Mouse (Mus musculus) B cell, adult 2 months (primary cell): ENCODE measurements around the gene E4f1.

Experiments used
- DNase-seq, 2 experiments: peaks; one replicate each; pipeline ENCODE4 v3.0.0; 2022

E4f1 gene

DNA sequence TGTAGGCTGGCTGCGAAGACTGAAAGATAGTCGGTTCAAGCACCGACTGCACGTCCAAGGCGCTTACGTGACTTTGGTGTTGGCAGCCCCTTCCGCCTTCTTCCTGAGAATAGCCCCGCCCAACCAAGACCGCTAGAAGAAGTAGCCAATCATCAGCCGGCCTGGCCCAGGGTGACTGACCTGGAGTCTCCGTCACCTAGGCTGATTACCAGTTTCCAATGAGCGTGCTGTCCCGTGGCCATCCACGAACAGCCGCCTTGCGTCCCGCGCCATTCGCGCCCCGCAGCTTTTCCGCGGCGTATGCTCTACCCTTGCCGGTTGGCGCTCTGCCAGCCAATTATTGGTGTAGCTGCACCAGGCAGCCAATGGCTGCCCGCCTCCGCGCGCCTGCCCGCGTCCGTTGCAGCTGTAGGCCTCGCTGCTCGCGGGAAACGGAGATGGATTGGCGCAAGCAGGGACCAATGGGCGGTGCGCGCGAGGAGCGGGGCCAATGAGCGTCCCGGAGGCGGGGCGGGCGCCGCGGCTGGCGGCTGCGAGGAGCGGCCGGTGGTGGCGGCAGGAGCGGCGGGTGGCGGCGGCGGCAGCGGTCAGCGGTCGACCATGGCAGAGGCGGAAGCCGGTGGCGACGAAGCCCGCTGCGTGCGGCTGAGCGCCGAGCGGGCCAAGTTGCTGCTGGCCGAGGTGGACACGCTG, at the start of gene E4f1, which contains the start of gene Pgp:
Gene E4f1 (minus strand): TSS at position 404 of the 693 bp plus-strand sequence.
Gene Pgp (plus strand): TSS at position 483 of the 693 bp plus-strand sequence.
- peak; percentile 95 to 96 for DNase-seq

DNA sequence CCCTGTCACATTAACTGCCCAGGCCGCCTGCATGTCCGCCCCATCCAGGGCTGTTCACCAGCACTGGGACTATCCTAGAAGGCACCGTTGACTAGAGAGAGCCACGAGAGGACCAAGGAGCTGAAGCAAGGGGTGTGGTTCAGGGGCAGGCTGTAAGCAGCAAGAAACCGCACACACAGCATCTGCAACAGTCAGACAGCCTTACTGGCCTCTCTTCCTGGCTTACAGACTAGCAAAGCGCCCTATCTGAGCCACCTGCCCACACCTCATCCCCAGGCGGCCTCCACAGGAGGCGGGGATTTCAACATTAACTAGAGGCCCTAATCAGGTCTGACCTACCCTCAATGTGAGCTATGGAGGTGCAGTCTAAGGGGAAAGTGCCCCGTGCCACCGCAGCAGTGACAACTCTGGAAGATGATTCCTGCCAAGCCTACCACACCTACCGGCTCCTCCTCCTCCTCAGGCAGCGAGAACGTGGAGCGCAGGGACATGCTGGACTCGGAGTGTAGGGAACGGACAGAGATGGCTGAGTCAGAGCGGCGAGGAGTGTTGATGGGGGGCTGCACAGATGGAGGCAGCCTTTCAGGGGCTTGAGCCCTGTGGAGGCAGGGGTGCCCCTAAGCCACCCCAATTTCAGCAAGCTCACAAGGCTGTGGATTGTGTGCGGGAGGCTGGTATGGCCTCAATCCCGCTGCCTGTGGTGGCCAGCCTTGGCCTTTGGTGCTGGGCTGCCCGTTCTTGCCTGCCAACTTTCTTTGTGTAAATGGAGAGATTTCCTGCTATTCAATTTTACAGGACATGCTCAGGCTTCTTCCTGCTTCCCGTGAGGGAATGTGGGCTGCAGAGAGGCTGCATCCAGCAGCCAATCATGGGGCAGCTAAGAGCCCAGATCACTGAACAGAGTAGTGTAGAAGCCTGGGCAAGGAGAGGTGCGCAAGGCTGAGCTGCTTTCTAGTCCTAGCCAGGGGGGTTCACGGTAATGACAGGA, 44.5 kb upstream of the E4f1 start:
- no peak for DNase-seq

DNA sequence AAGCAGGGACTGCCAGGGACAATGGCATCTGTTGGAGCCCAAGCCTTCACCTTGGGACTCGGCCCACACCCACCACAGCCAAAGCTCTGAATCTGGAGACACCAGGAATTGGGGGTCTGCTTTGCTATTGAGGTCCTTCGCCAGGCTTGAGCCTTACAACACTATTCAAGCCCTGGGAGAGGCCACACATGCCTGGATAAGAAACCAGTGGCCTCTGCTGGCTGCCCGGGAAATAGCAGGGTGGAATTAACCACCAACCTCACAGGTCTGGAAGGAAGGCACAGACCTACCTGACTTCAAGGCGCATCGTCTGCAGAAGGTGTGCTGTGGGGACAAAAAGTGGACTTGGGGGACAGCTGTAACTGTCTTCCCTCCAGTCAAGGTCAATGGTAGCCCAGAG, 43.5 kb upstream of the E4f1 start:
- DNase-seq: no peak

DNA sequence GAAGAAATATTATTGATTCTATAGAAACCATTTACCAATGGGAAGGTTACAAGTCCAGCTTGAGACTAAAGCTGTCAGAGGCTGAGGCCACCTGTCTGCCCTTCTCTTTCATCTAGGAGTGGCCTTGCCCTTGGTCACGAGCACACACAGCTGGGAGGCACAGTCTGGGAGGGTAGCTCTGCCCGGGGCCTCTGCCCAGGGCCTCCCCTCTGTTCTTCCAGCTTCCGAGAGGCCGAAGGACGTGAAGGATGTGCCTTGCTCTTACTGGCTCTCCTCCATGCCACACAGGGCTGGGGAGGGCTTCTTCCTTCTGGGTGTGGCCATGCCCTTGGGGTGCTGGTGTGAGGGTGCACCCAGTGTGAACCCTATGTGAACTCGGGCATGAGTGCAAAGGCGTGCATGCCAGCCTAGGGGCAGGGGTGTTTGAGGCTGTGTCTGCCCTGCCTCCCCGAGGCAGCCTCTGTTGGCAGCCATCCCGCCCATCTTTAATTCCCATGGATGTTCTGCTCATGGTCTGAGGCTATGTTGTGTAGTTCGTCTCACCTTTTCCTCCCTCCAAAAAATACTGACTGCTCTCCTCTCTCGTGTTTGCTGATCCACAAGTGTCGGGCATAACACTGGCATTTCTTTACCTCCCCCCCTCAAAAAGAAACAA, 37.8 kb upstream of the E4f1 start:
- DNase-seq: no peak

DNA sequence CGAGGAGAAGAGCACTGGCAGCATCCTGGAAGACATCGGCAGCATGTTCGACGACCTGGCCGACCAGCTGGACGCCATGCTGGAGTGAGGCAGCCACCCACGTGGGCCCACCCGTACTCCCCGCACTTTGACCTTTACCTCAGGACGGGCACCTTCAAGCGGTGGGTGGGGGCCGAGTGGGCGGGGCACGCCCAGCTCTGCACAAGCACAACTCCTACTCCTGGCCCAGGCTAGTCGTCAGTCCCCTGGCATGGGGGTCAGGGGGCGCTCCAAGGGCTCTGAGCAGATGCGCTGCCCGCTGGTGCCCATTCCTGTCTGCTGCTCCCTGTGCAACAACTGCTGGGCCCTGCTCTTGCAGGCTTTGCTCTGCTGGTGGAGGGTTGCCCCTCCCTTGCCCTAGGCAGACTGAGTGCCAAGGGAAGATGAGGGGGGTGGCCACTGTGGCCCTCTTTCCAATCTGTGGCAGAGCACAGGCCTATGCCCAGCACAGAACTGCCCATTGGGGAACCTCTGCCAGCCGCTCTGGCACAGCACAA, 37.1 kb upstream of the E4f1 start:
- no peak for DNase-seq

DNA sequence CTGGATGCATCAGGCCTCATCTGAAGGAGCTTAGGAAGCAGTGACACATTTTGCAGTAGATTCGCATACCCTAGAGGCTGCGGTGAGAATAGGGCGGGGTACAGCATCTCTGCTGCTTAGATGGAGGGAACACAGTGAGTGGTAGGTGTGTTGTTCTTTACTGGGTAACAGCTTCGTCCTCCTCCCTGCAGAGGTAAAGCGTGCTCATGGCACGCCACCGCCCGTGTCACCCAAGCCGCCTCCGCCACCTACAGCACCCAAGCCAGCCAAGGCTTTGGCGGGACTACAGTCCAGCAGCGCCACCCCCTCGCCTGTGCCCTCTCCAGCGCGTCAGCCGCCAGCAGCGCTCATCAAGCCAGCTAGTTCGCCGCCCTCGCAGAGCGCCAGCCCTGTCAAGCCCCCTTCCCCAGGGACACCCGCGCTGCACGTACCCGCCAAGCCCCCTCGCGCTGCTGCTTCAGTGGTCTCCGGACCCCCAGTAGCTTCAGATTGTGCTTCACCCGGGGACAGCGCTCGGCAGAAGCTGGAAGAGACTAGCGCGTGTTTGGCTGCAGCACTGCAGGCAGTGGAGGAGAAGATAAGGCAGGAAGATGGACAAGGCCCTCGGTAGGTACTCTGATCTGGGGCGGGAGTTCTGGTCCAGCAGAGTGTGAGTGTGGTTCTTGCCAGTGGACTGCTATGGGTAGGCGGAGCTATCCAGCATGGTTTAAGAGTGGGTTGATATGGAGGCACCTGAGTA, 36.4 kb upstream of the E4f1 start:
- no peak for DNase-seq

DNA sequence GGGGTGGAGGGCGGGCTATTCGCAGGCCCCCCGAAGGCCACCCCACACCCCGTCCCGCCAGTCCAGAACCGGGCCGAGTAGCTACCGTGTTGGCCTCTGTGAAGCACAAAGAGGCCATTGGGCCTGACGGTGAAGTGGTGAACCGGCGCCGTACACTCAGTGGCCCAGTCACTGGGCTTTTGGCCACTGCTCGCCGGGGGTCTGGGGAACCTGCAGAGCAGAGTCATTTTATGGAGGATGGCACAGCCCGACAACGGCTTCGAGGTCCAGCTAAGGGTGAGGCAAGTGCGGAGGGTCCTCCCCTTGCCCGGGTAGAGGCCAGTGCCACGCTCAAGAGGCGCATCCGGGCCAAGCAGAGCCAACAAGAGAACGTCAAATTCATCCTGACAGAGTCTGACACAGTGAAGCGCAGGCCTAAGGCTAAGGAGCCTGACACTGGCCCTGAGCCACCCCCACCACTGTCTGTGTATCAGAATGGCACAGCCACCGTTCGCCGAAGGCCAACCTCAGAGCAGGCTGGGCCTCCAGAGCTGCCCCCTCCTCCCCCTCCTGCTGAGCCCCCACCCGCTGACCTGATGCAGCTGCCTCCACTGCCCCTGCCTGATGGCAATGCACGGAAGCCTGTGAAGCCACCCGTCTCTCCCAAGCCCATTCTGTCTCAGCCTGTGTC, 35.3 kb upstream of the E4f1 start:
- DNase-seq: no peak

DNA sequence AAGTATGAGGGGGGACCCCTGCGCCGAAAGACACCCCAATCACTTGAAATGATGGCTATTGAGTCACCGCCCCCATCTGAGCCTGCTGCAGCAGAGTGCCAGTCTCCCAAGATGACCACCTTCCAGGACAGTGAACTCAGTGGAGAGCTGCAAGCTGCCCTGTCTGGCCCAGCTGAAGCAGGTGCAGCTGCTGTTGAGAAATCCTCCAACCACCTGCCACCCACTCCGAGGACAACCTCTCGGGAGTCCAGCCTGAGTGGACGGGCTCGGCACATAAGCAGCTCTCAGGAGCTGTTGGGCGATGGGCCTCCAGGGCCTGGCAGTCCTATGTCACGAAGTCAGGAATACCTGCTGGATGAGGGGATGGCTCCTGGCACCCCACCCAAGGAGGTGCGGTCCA, 34.0 kb upstream of the E4f1 start:
- DNase-seq: no peak

DNA sequence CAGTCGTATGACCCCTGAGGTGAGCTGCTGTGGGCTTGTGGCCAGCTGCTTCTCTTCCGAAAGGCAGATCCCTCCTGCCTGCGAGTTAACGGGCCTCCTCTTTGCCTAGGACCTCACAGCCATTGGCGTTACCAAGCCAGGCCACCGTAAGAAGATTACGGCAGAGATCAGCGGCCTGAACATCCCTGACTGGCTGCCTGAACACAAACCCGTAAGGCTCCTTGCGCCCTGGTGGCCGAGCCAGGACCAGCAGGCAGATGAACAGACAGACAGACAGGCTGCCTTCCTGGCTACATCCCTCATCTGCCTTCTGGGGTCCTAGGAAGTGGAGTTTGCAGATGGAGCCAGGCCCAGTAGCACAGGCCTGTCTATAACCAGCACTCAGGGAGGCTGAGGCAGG, 32.1 kb upstream of the E4f1 start:
- DNase-seq: no peak

DNA sequence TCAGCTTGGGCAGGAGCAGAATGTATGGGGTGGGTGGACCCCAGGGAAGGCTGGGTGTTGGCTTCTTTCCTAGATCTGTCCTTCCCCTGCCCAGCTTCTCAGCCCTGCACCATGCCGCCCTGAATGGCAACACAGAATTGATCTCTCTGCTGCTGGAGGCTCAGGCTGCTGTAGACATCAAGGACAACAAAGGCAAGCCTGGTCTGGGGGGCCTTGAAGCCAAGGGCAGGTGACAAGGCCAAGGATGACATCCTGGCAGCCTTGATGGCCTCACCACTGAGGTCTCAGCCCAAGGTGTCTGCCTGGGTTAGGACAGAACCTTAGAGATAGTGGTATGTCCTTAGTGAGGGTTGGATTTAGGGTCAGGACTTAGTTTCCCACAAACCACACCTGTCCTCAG, 25.9 kb upstream of the E4f1 start:
- DNase-seq: no peak

DNA sequence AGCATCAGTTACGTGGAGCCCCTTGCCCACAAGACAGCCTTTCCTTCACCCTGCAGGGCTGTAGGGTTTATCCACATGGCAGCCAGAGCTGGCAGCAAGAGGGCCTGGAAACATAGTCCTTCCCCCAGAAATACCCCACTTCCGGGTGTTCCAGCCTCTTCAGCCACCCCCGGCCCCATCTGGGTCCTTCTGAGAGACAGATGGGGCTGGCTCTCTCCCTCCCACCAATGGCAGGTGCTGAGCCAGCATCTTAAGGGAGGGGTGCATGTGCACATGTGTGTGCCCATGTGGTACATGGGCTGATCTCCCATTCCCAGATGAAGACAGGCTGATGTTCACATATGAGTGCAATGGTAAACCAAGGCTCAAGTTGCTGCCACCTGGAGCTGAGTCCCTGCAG, 25.3 kb upstream of the E4f1 start:
- no peak for DNase-seq

DNA sequence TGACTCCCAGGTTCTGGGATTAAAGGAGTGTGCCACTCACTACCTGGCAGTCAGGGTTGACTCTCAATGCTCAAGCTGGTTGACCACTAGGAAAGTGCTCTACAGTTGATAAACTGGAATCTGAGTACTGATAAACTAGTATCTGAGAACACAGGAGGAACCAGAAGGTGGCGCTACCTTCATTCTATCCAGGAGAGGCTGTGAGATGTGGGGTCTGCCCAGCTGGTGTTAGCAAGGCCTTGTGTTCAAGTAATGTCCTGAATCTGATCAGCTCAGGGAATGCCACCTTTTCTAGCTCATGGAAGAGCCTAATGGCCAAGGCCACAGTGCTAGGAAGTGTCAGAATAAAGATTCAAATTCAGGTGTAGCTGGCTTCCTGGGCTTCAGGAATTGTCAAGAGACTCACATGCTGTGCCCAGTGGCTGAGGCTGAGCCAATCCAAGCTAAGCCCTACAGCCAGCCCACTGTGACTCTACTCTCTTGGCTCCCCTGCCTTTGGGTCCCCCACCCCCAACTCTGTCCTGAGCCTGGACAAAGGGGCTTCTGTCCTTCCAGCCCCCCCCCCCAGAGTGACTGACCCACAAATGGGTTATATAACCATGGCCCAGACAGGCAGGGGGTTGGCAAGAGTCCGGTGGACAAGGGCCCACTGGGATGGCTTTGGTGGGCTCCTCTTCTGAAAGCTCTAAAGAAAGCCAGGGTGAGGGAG, 24.7 kb upstream of the E4f1 start:
- peak; percentile 56 to 61 for DNase-seq

DNA sequence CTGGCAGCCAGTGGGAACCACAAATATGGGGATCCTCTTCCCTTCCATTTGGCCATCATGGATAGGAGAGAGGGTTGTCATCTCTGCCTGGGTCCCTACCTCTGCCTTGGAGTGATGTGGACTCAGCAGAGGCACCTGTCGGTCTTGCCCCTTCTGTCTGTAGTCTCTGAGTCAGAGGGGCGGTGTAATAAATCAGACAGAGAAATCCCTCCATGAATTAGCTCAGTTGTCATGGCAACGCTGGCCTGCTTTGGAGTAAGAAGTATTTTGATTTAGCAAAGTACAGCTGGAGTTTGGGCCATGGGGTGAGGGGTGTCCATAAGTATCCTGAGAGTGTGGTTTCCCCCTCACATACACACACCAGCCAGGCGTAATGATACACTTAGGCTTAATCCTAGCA, 20.3 kb upstream of the E4f1 start:
- no peak for DNase-seq

DNA sequence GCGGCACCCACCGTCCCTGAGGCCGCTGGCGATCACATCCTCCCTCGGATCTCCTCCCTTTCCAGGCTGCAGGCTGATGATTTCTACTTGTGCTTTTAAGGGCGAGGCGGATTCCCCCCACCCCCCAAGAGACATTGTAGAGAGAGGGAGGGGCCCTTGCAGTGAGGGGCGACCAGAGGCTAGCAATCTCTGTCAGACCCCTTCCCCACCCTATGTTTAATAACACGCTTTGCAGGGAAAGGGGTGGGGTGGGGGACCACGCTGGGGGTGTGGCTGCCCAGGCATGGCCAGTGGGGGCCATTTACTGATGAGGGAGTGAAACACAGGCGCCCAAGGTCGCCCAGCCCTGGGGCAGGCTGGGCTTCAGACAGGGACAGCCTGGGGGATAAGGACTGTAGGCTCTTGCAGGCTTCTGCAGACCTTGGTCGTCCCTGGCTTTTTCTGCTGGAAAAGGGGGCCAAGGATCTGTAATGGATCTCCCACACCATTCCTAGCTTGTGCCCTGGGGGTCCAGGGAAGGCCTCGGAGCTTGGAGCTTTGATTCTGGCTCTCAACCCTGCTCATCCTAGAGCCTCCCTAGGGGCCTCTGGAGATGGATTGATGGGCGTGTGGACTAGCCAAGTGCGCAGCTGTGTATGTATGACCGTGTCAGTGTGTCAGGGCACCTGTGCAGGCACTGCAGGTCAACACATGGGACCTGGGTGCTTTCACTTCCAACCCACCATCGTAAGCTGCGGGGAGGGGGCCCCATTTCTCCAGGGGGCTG, 19.3 kb upstream of the E4f1 start:
- DNase-seq: no peak

DNA sequence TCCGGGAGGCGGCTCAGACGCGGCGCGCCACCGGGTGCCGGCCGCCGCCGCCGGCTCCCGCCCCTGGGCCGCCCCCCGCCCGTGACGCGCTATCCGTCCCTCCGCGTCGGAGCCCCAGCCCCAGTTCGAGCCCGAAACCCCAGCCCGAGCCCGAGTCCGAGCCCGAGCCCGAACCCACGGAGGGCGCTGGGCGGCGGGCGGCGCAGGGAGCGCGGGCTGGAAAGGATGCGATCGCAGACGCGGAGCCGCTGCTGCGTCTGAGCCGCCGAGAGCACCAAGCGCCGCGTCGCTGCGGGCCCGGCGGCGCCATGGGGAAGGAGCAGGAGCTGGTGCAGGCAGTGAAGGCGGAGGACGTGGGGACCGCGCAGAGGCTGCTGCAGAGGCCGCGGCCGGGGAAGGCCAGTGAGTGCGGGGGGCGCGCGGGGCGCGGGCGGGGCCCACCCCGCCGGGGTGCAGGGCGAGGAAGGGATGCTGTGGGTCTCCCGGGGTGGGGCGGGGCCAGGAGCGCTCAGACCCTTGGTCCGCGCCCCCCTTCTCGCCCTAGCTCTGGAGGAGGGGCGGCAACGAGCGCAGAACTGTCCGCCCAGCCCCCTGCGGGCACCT, 18.6 kb upstream of the E4f1 start:
- peak; percentile 29 to 39 for DNase-seq

DNA sequence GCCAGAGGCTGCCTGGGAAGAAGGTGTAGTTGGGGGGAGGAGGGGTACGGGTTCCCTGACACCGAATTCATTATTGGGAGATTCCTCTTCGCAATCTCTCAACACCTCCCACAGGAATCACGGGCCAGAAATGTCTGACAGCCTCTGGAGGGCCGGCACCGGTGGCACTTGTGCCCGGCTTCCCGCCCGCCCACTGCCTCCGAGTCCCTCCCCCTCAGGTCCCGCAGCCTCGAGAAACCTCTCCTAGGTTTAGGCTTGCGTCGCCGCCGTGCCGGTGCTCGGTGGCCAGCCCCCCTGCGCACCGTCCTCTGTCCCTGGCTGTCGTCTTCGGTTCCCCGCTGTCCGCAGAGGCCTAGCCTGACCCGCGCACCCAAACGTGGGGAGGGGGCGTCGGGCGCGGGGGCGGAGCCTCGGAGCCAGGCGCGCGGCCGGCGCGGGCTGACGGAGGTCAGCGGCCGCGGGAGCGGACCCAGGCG, 18.1 kb upstream of the E4f1 start, which contains the start of gene Caskin1:
Gene Caskin1 (plus strand): TSS at position 416 of the 476 bp plus-strand sequence.
- peak in 1 of 2 experiments; percentile 14 for DNase-seq

DNA sequence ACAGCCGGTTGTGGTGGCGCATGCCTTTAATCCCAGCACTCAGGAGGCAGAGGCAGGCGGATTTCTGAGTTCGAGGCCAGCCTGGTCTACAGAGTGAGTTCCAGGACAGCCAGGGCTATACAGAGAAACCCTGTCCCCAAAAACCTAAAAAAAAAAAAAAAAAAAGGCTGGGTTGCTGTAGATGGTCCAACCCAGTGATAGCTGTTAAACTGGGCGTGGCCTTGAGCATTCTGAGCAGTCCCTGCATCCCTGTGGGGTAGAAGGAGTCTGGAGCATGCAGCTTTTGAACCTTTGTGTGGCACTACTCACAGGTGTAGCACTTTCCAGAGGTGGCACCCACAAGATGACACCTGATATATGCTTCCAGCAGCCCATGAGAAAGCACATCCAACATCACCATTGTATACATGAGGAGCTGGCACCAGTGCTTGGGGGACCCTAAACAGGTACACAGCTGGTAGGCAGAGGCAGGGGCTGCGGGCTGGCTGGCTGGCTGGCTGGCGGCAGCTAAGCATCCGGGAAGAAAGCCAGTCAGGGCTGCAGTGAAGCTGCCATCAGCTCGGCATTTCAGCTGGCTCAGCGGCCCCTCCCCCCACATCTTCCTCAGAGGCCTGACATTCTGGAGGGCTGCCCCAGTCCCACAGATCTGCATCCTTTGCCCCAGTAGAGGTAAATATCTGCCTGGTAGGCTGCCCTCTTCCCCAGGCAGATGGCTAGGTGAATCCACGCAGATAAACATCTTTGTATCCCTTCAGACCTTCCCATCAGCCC, 15.2 kb upstream of the E4f1 start:
- DNase-seq: no peak

DNA sequence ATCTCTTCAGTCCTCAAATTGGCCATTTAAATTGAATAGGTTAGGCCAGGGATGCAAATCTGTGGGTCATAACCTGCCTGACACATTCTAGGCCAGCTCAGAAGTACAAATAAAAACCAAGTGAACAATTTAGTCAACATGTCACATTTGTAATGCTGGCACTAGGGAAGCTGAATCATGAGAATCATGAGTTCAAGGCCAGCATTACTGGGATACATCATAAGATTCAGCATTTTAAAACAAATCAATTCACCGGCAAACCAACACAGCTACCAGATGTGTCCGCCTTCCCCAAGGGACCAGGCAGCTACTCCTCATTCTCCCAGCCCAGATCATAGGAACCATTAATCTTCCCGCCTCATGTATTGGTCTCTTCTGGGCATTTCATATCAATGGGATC, 13.4 kb upstream of the E4f1 start:
- no peak for DNase-seq
